In genomic region chr5:135970247-135970646, GRCm38 (mm10) we compare ENCODE assay signal across 24 mouse cellular contexts. TPM values are rescaled to one million over a fixed set of nuclear protein-coding genes. Genes with fewer than 3 reads are reported as not detected.
DNase-seq lines count a peak whose midpoint lies in the region; TF ChIP-seq lines count a peak whose summit lies in the region.
"Had no signal": no experiment of that assay in that cellular context is flagged by ENCODE, and none has a peak within 500 bp of the region (broad histone marks: within the 10 kb centered on the region; RNA-seq: fewer than 3 reads in every experiment).

No protein-coding gene starts in this region.

- no peak for TF ChIP-seq POLR2A in myocyte (IDR thresholded peaks at IDR 0.05; ENCODE audit: insufficient read length, low read depth)

- no peak overlapping the region for H3K27ac ChIP-seq in heart, embryonic 10.5 days
- H3K27ac ChIP-seq: embryonic facial prominence, embryonic 13.5 days; forebrain, embryonic 13.5 days; forebrain, embryonic 15.5 days had no signal

- 79% methylated on average over 6 of the region's 6 CpGs for WGBS in heart, embryonic 10.5 days

- H3K36me3 ChIP-seq in heart, embryonic 10.5 days: no peaks in the 10 kb centered on the region
- no peaks in the 10 kb centered on the region for H3K36me3 ChIP-seq in C2C12 (ENCODE audit: control insufficient read depth, insufficient read depth)
- H3K36me3 ChIP-seq in myocyte (ENCODE audit: control insufficient read depth, insufficient read depth): no peaks in the 10 kb centered on the region
- H3K36me3 ChIP-seq: embryonic facial prominence, embryonic 13.5 days; forebrain, embryonic 15.5 days; G1E had no signal

- H3K79me3 ChIP-seq in C2C12 (ENCODE audit: low read depth): no peaks in the 10 kb centered on the region

- H3K79me2 ChIP-seq in C2C12 (ENCODE audit: control insufficient read depth, insufficient read depth) (no peaks in the 10 kb centered on the region), myocyte (ENCODE audit: control insufficient read depth, insufficient read depth) (no peaks in the 10 kb centered on the region)

- no peak overlapping the region for H3K4me2 ChIP-seq in myocyte (ENCODE audit: low read depth)
- H3K4me2 ChIP-seq: embryonic facial prominence, embryonic 13.5 days; forebrain, embryonic 13.5 days; forebrain, embryonic 15.5 days had no signal

- DNase-seq in heart, adult 11 months: peak; percentile 86
- no peak for DNase-seq in heart, embryonic 10.5 days (ENCODE audit: low spot score)
- DNase-seq in testis, postnatal 14 days (ENCODE audit: low spot score): no peak
- DNase-seq: adrenal gland, adult 8-10 months; adrenal gland, postnatal 14 days; adrenal gland, postnatal 36 days; cerebellum, adult 11-12 months; cerebellum, adult 2 months; cerebellum, adult 9-10 months; cerebellum, postnatal 10 days; cerebellum, postnatal 25 days; forebrain, postnatal 0 days had no signal

- peaks cover 12% of the 10 kb centered on the region for H3K4me1 ChIP-seq in heart, embryonic 10.5 days

- peaks cover 8% of the 10 kb centered on the region; the same call in 1 of the 2 replicates for H3K27me3 ChIP-seq in heart, embryonic 10.5 days (ENCODE audit: insufficient read depth, poor library complexity, severe bottlenecking)
- H3K27me3 ChIP-seq in C2C12 (ENCODE audit: control insufficient read depth, insufficient read depth, insufficient read length) (no peaks in the 10 kb centered on the region), myocyte (ENCODE audit: control insufficient read depth, insufficient read depth, insufficient read length) (no peaks in the 10 kb centered on the region)
- H3K27me3 ChIP-seq: forebrain, embryonic 13.5 days; Patski had no signal

- H3ac ChIP-seq in C2C12 (ENCODE audit: control insufficient read depth, insufficient read length, low read depth) (no peak overlapping the region), myocyte (ENCODE audit: control insufficient read depth, insufficient read length) (no peak overlapping the region)

- TF ChIP-seq CTCF in C2C12 (IDR thresholded peaks at IDR 0.05; ENCODE audit: control insufficient read depth, insufficient read depth, insufficient read length): no peak

- no peaks in the 10 kb centered on the region for H3K9me3 ChIP-seq in heart, embryonic 10.5 days
- H3K9me3 ChIP-seq: embryonic facial prominence, embryonic 13.5 days; forebrain, embryonic 13.5 days; forebrain, embryonic 15.5 days; G1E had no signal

- no peak overlapping the region for H3K4me3 ChIP-seq in heart, embryonic 10.5 days
- H3K4me3 ChIP-seq in C2C12 (ENCODE audit: insufficient read depth, poor library complexity, severe bottlenecking): no peak overlapping the region
- no peak overlapping the region for H3K4me3 ChIP-seq in myocyte
- H3K4me3 ChIP-seq: embryonic facial prominence, embryonic 13.5 days; forebrain, embryonic 13.5 days; forebrain, embryonic 15.5 days had no signal

TF ChIP-seq in C2C12, 6 proteins besides CTCF, POLR2A, EP300 and RAD21:
- TF ChIP-seq CEBPB (IDR thresholded peaks at IDR 0.05; ENCODE audit: low read depth) (no peak), MYOD1 (IDR thresholded peaks at IDR 0.05; ENCODE audit: control insufficient read depth, insufficient read length, low read depth) (peak; percentile 88), USF1 (IDR thresholded peaks at IDR 0.05; ENCODE audit: low read depth) (no peak)

TF ChIP-seq in myocyte, 11 proteins besides CTCF, POLR2A, EP300 and RAD21:
- no peak for TF ChIP-seq MAX (IDR thresholded peaks at IDR 0.05; ENCODE audit: low read depth)
- no peak for TF ChIP-seq USF1 (IDR thresholded peaks at IDR 0.05; ENCODE audit: low read depth)
- no peak for TF ChIP-seq POLR2AphosphoS2 (IDR thresholded peaks at IDR 0.05; ENCODE audit: insufficient read length, low read depth)
- TF ChIP-seq CEBPB (IDR thresholded peaks at IDR 0.05; ENCODE audit: insufficient read depth, poor library complexity, severe bottlenecking): no peak
- peak; percentile 50 to 92 (median 82) for TF ChIP-seq MYOD1 (IDR thresholded peaks at IDR 0.05; ENCODE audit: control insufficient read depth in 1 of 3, insufficient read length in 2 of 3, low read depth in 2 of 3)
- TF ChIP-seq TCF12 (IDR thresholded peaks at IDR 0.05; ENCODE audit: insufficient read depth, poor library complexity, severe bottlenecking): peak; percentile 28
- TF ChIP-seq E2F4 (IDR thresholded peaks at IDR 0.05; ENCODE audit: insufficient read depth): no peak
- TF ChIP-seq MYOG (IDR thresholded peaks at IDR 0.05; ENCODE audit: control insufficient read depth in 1 of 3, insufficient read depth in 1 of 3, insufficient read length in 2 of 3, low read depth in 2 of 3): peak; percentile 24 to 68 (median 43)
- TF ChIP-seq TCF3 (IDR thresholded peaks at IDR 0.05; ENCODE audit: insufficient read length, low read depth): peak; percentile 32
- no peak for TF ChIP-seq REST (IDR thresholded peaks at IDR 0.05; ENCODE audit: insufficient read depth, insufficient read length)
- TF ChIP-seq SRF (IDR thresholded peaks at IDR 0.05; ENCODE audit: control insufficient read depth, insufficient read length, low read depth): no peak
TF ChIP-seq in myocyte: peak in this region for 4.

RNA-seq across cellular contexts. Expression of gene Ssc4d, which starts 4.1 kb away (rescaled TPM):
- polyA plus RNA-seq in heart, embryonic 10.5 days (2016; fragmentation: Nextera tagmentation; extraction: Ambion mirVana): 2.3 and 5.2 TPM in 2 replicates
- polyA plus RNA-seq in C2C12 (2012; fragmentation: generic; extraction: Trizol) (3.6 TPM), myocyte (2012; fragmentation: generic; extraction: Trizol) (2.4 TPM)

RNA-seq across cellular contexts. Expression of gene Zp3, which starts 9.7 kb away (rescaled TPM):
- polyA plus RNA-seq in heart, embryonic 10.5 days (2016; fragmentation: Nextera tagmentation; extraction: Ambion mirVana): not detected in 2 replicates
- polyA plus RNA-seq in C2C12 (2012; fragmentation: generic; extraction: Trizol) (not detected), myocyte (2012; fragmentation: generic; extraction: Trizol) (0.11 TPM)
- polyA plus RNA-seq: activated CD4-positive, CD25-positive, alpha-beta regulatory T cell, adult 4 months; CD4-positive, CD25-positive, alpha-beta regulatory T cell, adult 4 months; cortical plate, adult 2 months; embryonic facial prominence, embryonic 11.5 days; embryonic facial prominence, embryonic 13.5 days; forebrain, embryonic 11.5 days; forebrain, embryonic 13.5 days; forebrain, embryonic 15.5 days; G1E had no signal

RNA-seq across cellular contexts. Expression of gene Dtx2, which starts 24.4 kb away (rescaled TPM):
- polyA plus RNA-seq in heart, embryonic 10.5 days (2016; fragmentation: Nextera tagmentation; extraction: Ambion mirVana): 36.0 and 37.6 TPM in 2 replicates
- polyA plus RNA-seq in C2C12 (2012; fragmentation: generic; extraction: Trizol) (20.3 TPM), myocyte (2012; fragmentation: generic; extraction: Trizol) (18.3 TPM)

RNA-seq across cellular contexts. Expression of gene Ywhag, which starts 35.8 kb away (rescaled TPM):
- 202 and 227 TPM in 2 replicates for polyA plus RNA-seq in heart, embryonic 10.5 days (2016; fragmentation: Nextera tagmentation; extraction: Ambion mirVana)
- polyA plus RNA-seq in C2C12 (2012; fragmentation: generic; extraction: Trizol): 227 TPM
- polyA plus RNA-seq in myocyte (2012; fragmentation: generic; extraction: Trizol): 244 TPM
